Mouse (Mus musculus): ENCODE data around the gene Otulinl.

Gene Otulinl

GRCm38 (mm10) chr15:27680997-27681396 lies 382 bp downstream of the Otulinl start:
- DNase-seq (ENCODE audit: low spot score in 2 of 2) = peak in 1 of 2 experiments; percentile 57

DNA sequence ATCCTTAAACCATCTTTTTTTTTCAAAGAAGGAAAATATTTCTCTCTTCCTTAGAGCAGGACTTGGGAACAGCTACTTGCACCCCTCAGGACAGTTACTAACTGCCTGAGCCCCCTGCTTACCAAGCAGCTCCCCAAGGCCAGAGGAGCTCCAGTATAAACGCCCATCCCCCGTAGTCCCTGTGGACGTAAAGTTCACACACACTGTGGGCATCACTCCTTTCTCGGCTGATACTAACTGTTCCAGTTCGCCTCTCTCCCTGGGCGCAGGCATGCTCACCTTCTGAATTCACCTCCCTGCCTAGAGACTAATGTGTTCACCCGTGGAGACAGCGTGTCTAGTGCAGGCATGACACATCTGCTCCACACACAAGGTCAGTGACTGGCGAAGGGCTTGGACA lies 2.9 kb downstream of the Otulinl start:
- DNase-seq (ENCODE audit: low spot score in 2 of 2) = no peak

DNA sequence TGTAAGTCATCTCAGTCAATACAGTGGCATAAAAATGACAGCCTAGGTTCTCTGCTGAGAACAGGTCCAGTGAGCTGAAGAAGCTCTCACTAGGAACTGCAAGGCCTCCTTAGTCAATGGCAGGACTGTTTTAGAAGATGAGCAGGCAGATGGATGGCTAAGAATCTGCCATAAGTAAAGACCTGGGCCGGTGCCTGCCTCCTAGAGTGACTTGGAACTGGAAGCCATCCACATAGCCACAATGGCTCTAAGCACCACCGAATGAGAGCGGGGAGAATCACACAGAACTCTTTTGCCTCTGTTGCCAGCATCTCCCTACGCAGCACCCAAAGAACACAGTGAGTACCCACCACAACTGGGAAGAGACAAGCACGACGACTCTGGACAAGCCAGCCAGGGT lies 3.6 kb downstream of the Otulinl start:
- DNase-seq (ENCODE audit: low spot score in 2 of 2) = no peak

DNA sequence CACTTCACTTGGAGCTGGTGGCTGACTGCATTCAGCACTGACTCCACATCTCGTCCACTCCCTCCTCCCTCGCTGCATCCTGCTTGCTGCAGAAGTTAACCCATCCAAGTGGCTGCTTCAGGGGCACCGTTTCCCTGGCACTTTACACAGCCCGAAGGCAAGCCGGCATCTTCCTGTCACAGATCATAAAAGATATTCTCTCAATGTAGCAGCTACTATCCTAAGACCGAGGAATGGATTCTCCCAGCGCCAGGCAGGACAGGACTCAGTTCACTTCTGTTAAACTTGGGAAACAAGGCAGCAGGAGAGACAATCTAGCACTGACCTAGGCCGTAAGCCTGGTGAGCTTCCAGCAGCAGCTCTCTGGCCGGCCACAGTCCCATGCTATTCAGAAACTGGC lies 5.2 kb downstream of the Otulinl start:
- DNase-seq (ENCODE audit: low spot score in 2 of 2) = no peak

DNA sequence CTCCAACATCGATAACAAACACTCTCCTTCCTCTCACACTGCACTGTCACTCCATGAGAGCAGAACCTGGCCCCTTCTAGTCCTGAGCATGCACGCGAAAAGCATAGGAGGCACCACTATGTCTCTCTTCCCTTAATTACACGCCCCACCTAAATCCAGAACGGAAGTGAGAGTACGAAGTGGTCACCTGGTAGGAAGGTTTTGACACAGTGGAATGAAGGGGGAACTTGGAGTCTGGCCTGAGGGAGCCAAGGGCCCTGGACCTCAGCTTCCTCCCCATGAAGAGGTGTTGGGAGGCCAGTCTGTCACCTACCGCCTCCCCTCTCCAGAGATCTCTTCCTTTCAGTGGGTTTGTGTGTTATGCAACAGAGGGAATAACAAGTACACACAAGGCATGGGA lies 6.3 kb downstream of the Otulinl start:
- no peak for DNase-seq (ENCODE audit: low spot score in 2 of 2)

- no peak for DNase-seq (ENCODE audit: low spot score in 2 of 2)
Observed at GRCm38 (mm10) chr15:27674041-27674440, 7.3 kb downstream of the Otulinl start.

DNA sequence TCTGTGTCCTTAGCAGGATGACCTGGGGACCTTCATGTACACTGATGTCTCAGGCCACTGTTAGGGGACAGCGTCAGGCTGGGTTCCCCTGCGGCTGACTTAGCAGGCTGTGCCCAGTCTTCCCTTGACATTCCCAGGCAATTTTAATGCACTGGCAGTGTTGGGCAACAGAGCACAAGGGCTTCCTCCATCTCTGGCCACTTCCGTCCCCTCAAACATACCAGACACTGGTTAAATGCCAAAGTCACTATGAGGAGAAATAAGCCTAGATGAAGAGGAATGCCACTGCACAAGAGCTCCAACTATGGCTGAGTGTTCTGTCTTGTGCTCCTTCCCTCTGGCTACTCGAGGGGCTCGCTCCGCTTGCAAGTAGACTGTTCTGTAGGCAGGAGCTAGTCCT lies 8.2 kb downstream of the Otulinl start:
- DNase-seq (ENCODE audit: low spot score in 2 of 2) = no peak

DNA sequence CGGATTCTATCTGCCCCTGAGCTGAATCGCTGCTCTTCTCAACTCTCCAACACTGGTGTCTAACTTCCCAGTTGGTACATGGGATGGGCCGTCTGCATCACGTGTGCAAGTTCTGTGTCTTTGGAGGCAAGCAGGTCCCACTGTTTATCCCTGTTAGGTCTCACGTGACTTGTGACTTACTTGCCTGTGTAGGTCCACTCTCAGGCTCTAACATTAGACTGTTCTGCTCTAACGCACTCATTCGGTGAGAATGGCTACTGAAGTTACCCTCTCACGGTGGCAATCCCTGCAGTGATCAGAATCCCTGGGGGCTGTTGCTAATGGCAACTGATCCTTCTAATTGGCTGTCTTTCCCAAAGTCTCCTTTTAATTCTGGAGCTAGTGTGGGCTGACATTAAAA lies 9.1 kb downstream of the Otulinl start:
- DNase-seq (ENCODE audit: low spot score in 2 of 2) = no peak

DNA sequence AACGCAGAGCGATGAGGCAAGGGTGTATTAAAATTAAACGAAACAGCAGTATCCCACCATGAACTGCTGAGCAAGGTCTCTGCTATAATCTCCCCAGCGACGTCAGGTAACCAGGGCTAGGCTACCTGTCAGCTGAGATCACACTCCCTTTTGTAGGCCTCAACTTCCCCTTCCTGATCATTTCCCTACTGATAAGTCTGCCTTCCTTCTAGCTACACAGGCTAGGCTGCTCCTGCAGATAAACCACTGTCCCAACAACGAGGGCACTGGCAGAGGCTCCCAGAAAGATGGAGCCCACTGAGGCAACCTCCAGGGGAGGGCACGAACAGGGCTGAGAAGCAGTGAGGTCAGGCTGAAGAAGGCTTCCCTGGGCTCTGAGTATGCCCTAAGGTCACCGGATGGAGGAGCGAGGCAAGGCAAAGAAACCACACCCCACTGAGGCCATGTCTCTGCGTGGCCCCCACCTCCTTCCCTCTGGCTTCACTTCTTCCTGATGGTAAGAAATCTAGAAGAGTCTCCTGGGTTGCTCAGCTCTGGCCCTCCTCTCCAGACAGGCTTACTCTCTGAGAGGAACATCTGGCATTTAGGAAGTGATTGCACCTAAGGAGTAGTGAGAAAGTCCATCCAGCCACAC lies 9.7 kb downstream of the Otulinl start:
- DNase-seq (ENCODE audit: low spot score in 2 of 2) = no peak

DNA sequence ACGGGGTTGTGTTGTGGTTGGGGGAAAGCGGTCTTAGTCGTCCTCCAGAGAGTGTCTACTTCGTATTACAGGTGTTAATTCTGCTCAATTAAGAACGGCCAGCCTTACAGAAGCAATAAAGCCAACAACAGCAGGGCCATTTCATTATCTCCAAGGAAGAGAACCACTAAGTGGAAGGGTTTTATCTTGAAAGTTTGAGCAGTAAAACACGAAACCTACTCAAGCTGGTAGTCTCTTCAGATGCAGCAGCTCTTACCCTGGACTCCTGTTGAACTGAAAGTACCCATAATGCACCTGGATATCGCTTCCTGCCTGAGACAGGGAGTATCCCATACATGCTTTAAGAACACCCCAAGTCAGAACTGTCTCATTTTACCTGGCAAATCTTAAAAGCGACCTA lies 10.7 kb downstream of the Otulinl start:
- DNase-seq (ENCODE audit: low spot score in 2 of 2) = no peak

GRCm38 (mm10) chr15:27669931-27670411 lies 11.4 kb downstream of the Otulinl start:
- DNase-seq (ENCODE audit: low spot score in 2 of 2) = no peak

- no peak for DNase-seq (ENCODE audit: low spot score in 2 of 2)
Observed at GRCm38 (mm10) chr15:27669276-27669675, 12.1 kb downstream of the Otulinl start.

- no peak for DNase-seq (ENCODE audit: low spot score in 2 of 2)
Observed at GRCm38 (mm10) chr15:27668557-27668956, 12.8 kb downstream of the Otulinl start.

DNA sequence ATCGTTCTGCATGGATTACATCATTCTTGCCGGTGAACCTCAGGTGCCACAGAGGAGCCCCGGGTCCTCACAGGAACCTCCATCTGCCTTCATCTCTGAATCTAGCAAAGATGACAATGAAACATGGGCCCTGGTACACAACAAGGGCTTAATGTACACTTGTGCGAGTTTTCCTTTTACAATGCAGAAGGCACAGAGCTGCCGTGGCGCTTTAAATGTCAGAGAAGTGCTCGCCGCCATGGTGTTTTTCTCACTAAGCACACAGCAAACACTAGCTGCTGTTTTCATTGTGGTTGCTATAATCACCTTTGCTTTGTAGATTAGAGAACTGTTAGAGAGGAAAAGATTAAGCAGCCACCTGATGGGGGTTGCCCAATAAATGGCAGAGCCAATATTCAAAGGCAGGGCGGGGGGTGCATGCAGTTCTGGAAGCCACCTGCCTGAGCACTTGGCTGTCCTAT lies 13.3 kb downstream of the Otulinl start:
- DNase-seq (ENCODE audit: low spot score in 2 of 2) = no peak

DNA sequence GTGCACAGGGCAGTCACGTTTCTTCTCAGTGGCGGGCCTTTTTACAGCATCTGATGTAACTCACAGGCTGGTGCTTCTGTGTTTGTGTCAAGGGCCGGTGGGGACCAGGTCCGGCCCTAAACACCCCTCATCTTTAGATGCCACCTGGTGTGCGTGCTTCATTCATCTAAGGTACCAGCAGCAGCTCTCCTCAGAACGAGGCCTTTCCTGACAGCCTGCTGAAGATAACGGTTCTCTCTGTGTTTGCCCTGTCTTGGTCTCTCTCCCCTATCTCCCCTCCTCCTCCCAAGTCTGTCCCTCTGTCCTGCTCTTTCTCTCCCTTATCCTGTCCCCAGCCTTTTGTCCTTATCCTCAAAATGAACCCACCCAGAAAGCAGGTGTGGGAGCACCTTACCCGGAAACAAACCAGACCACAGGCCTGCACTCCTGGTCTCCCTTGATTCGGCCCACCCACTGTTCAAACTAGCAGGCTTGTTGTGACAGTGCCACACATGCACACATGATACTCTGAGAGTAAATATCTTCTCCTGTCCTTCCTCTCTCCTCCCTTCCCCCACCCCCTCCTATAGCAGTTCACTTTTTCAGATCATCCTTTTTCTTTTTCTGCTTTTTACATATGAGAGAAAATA lies 14.4 kb downstream of the Otulinl start:
- DNase-seq (ENCODE audit: low spot score in 2 of 2) = no peak

- no peak for DNase-seq (ENCODE audit: low spot score in 2 of 2)
Observed at GRCm38 (mm10) chr15:27665392-27665911, 15.9 kb downstream of the Otulinl start.

DNA sequence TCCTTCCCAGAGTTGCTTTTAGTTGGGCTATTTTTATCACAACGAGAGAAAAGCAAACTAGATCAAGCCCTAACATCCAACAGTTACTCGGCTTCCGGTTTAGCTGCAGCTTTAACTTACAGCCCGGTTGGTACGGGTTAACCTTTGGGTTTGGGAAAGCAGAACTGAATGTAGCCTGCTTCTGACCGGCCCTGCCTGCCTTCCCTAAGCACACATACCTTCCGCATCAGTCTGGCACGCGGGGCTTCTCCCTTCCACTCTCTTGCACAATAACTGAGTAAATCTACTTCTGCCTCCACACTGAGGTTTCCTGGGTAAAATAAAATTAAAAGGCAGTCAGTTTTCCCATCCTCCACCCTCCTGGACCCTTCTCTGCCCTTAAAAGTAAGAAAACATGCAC lies 17.3 kb downstream of the Otulinl start:
- no peak for DNase-seq (ENCODE audit: low spot score in 2 of 2)

- DNase-seq (ENCODE audit: low spot score in 2 of 2) = no peak
Observed at GRCm38 (mm10) chr15:27662699-27663098, 18.7 kb downstream of the Otulinl start.

GRCm38 (mm10) chr15:27661696-27662095 lies 19.7 kb downstream of the Otulinl start:
- no peak for DNase-seq (ENCODE audit: low spot score in 2 of 2)

DNA sequence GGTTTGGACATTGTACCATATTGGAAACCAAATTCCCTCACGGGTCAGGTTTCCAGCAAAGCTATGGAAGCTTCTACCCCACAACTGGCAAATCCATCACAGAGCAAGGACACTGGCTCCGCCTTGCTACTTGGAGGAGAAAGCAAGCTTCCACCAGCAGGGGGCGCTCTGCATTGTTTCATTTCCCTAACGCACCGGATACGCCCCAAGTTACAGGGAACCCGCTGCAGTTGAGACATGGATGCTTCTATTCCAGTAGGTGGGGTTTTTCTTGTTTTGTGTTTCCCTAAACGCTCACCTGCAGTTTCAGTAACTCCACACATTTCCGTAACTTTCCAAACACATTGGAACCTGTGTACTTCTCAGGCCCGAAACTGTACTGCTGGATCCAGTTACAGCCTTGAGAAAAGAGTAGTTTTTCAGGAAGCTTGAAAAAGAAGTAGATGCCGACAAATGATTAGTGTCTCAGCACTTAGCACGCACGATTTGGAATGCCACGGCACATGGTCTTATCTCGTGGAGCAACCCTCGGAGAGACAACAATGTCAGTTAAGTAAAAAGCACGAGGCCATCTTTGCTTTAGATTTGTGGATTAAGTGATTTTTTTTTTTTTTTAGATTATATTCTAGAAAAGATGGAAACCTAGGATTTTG lies 21.7 kb downstream of the Otulinl start:
- peak; percentile 68 to 90 for DNase-seq (ENCODE audit: low spot score in 2 of 2)

DNA sequence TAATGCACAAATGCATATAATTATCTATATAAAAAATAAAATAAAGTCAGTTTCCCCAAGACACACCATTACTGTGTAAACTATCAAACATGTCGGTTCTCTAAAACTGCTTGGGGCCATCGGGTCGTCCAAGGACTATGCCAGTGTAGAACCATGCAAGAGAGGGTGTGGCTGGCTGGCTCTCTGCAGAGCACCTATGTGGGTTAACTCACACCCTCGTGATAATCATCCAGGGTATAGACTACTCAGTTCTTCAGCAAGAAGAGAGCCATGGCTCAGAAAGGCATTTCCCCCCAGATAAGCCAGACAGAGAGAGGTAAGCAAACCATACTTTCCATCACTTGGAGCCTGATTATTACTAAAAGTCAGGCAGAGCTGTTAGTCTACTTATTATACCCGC lies 22.2 kb downstream of the Otulinl start:
- DNase-seq (ENCODE audit: low spot score in 2 of 2) = no peak

DNA sequence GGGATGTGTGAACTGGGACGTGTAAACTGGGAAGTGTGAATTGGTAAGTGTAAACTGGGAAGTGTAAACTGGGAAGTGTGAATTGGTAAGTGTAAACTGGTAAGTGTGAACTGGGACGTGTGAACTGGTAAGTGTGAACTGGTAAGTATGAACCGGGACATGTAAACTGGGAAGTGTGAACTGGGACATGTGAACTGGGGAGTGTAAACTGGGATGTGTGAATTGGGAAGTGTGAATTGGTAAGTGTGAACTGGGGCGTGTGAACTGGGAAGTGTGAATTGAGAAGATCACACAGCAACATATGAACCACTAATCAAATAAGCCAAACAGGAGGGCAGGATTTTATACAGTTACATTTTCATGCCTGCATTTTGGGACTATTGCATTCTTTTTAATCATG lies 23.0 kb downstream of the Otulinl start:
- DNase-seq (ENCODE audit: low spot score in 2 of 2) = no peak

DNA sequence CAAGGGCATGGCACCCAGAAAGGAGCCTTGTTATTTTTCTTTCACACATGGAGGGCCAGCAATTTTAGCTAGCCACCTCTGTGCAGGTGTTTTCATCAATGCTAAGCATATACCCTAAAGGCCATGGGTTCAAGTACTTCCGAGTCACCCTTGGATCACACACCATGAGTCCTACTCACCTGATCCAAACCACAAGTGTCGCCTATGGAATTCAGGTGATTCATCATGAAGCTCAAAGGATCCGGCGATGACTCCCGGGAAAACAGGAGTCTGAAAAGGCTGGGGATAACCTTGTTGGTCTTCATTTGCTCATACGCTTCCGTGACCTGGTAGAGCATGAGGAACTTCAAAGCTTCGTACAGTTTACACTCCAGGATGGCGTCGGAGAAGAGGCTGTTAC lies 23.5 kb downstream of the Otulinl start:
- DNase-seq (ENCODE audit: low spot score in 2 of 2) = no peak
